Mouse (Mus musculus): Measurements from ENCODE around the gene Dynlt1f. TPM values are rescaled to one million over a fixed set of nuclear protein-coding genes. Genes with fewer than 3 reads are reported as not detected.
"Not testable (repeated sequence)": the region's sequence is repeated elsewhere in the genome, so short reads cannot be mapped to it uniquely, and the experiment has no call there.

Gene Dynlt1f
- total and polyA plus RNA-seq, 2 experiments from 2014 or later, result 148 to 213 TPM

DNA sequence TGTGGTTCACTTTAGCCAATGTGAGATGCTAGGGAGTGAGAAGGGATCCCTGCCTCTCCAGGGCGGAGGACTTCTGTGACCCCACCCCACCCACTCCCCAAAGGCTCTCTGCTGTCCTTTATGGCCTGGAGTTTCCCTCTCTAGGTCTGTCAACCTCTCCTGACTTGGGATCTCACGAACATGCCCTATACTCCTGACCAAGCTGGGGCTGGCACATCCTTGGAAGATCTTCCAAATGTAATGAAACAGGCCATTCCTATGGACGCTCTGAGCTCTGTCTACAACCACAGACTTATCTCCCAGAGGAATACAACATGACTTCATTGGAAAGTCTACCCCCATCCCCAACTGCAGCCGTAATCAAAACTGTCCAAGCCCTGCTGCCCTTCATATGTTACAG is 11.0 kb downstream of the Dynlt1f start:
- H3K9ac ChIP-seq (replicated peaks; ENCODE audit: low read depth, low read length); H3K27me3 ChIP-seq (ENCODE audit: control insufficient read depth, insufficient read depth, low read length); H3K27ac ChIP-seq (ENCODE audit: low read depth); H3K9me3 ChIP-seq (replicated peaks; ENCODE audit: control insufficient read depth, low read length); ATAC-seq (ENCODE audit: insufficient read depth, low read depth); H3K4me3 ChIP-seq (ENCODE audit: low read depth, low read length); DNase-seq (ENCODE audit: low spot score); H3K36me3 ChIP-seq (replicated peaks; ENCODE audit: control insufficient read depth, insufficient read depth, low read length); H3K4me1 ChIP-seq (ENCODE audit: control insufficient read depth, insufficient read depth); H3K4me2 ChIP-seq (ENCODE audit: low read depth, low read length): not testable (repeated sequence)
- 74% methylated on average over 4 of the region's 4 CpGs for WGBS

GRCm38 (mm10) chr17:6644210-6644609 is 11.5 kb downstream of the Dynlt1f start:
- not testable (repeated sequence) for H3K4me3 ChIP-seq (ENCODE audit: low read depth, low read length); H3K27me3 ChIP-seq (ENCODE audit: control insufficient read depth, insufficient read depth, low read length); H3K27ac ChIP-seq (ENCODE audit: low read depth); DNase-seq (ENCODE audit: low spot score); H3K9me3 ChIP-seq (replicated peaks; ENCODE audit: control insufficient read depth, low read length); H3K4me2 ChIP-seq (ENCODE audit: low read depth, low read length); H3K36me3 ChIP-seq (replicated peaks; ENCODE audit: control insufficient read depth, insufficient read depth, low read length); H3K9ac ChIP-seq (replicated peaks; ENCODE audit: low read depth, low read length); ATAC-seq (ENCODE audit: insufficient read depth, low read depth); H3K4me1 ChIP-seq (ENCODE audit: control insufficient read depth, insufficient read depth)
- 87% methylated on average over 7 of the region's 9 CpGs for WGBS

DNA sequence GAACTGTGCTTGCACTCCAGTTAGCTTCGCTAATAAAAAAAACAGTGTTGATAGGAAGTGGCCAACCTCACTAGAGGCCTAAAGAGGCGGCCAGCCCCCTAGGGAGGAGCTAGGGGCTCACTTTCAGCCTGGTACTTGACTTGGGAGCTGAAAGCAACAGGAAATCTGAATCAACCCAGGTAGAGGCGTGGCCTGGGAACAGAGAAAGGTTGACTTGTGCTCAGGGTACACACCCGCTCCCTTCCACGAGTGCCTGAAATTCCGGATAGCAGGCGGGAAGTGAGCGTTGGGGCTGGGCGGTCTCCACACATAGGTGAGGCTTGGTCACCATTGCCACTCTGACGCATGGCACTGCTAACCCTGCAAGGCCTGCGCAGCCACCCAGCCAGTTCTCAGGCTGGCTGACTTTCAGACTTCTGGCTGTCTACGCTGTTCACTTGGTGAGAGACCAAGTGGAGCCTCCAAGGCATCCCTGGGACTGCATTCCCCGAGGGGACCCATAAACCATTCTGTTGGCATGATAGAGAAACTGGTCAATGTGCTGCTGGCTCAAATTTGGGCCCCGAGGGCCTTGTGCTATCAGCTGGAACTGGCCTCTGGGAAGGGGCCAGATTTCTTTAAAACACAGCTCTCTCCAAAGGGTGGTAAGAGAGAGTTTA is 14.8 kb downstream of the Dynlt1f start:
- H3K9ac ChIP-seq (replicated peaks; ENCODE audit: low read depth, low read length); DNase-seq (ENCODE audit: low spot score); H3K27ac ChIP-seq (ENCODE audit: low read depth); H3K27me3 ChIP-seq (ENCODE audit: control insufficient read depth, insufficient read depth, low read length); H3K4me1 ChIP-seq (ENCODE audit: control insufficient read depth, insufficient read depth); H3K4me2 ChIP-seq (ENCODE audit: low read depth, low read length); H3K9me3 ChIP-seq (replicated peaks; ENCODE audit: control insufficient read depth, low read length); H3K4me3 ChIP-seq (ENCODE audit: low read depth, low read length); H3K36me3 ChIP-seq (replicated peaks; ENCODE audit: control insufficient read depth, insufficient read depth, low read length): not testable (repeated sequence)
- 73% methylated on average over 14 of the region's 14 CpGs for WGBS
- peak; percentile 67; the same call in 1 of the 2 replicates for ATAC-seq (ENCODE audit: insufficient read depth, low read depth)

GRCm38 (mm10) chr17:6640044-6640637 is 15.6 kb downstream of the Dynlt1f start:
- ATAC-seq (ENCODE audit: insufficient read depth, low read depth); H3K27ac ChIP-seq (ENCODE audit: low read depth); H3K4me3 ChIP-seq (ENCODE audit: low read depth, low read length); H3K4me2 ChIP-seq (ENCODE audit: low read depth, low read length); H3K4me1 ChIP-seq (ENCODE audit: control insufficient read depth, insufficient read depth); H3K9me3 ChIP-seq (replicated peaks; ENCODE audit: control insufficient read depth, low read length); H3K9ac ChIP-seq (replicated peaks; ENCODE audit: low read depth, low read length); H3K36me3 ChIP-seq (replicated peaks; ENCODE audit: control insufficient read depth, insufficient read depth, low read length); DNase-seq (ENCODE audit: low spot score); H3K27me3 ChIP-seq (ENCODE audit: control insufficient read depth, insufficient read depth, low read length): not testable (repeated sequence)
- 77% methylated on average over 10 of the region's 10 CpGs for WGBS

GRCm38 (mm10) chr17:6639486-6639885 is 16.2 kb downstream of the Dynlt1f start:
- not testable (repeated sequence) for H3K4me3 ChIP-seq (ENCODE audit: low read depth, low read length); DNase-seq (ENCODE audit: low spot score); H3K9ac ChIP-seq (replicated peaks; ENCODE audit: low read depth, low read length); H3K4me2 ChIP-seq (ENCODE audit: low read depth, low read length); H3K4me1 ChIP-seq (ENCODE audit: control insufficient read depth, insufficient read depth); H3K27me3 ChIP-seq (ENCODE audit: control insufficient read depth, insufficient read depth, low read length); H3K36me3 ChIP-seq (replicated peaks; ENCODE audit: control insufficient read depth, insufficient read depth, low read length); H3K9me3 ChIP-seq (replicated peaks; ENCODE audit: control insufficient read depth, low read length); H3K27ac ChIP-seq (ENCODE audit: low read depth); ATAC-seq (ENCODE audit: insufficient read depth, low read depth)
- WGBS, result 81% methylated on average over 16 of the region's 21 CpGs

DNA sequence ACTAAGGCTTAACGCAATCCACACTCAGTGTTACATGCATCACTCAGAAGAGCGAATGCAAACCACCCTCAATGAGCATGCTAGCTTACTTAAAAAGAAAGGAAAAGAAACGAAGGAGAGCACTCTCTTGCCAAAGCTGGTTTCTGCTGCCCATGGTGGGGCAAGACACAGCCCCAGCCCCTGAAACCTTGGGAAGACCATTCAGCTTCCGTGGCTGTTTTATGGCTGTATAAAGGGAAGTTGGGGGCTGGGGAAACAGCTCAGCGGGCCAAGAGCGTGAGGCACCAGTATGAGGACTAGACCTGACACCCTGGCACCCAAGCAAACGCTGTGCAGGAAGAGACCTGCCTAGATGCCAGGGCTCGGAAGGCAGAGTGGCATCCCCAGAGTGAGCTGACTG is 17.3 kb downstream of the Dynlt1f start:
- not testable (repeated sequence) for DNase-seq (ENCODE audit: low spot score); H3K27me3 ChIP-seq (ENCODE audit: control insufficient read depth, insufficient read depth, low read length); ATAC-seq (ENCODE audit: insufficient read depth, low read depth); H3K27ac ChIP-seq (ENCODE audit: low read depth); H3K4me3 ChIP-seq (ENCODE audit: low read depth, low read length); H3K4me1 ChIP-seq (ENCODE audit: control insufficient read depth, insufficient read depth); H3K36me3 ChIP-seq (replicated peaks; ENCODE audit: control insufficient read depth, insufficient read depth, low read length); H3K4me2 ChIP-seq (ENCODE audit: low read depth, low read length); H3K9me3 ChIP-seq (replicated peaks; ENCODE audit: control insufficient read depth, low read length); H3K9ac ChIP-seq (replicated peaks; ENCODE audit: low read depth, low read length)
- 77% methylated on average over 8 of the region's 8 CpGs for WGBS

DNA sequence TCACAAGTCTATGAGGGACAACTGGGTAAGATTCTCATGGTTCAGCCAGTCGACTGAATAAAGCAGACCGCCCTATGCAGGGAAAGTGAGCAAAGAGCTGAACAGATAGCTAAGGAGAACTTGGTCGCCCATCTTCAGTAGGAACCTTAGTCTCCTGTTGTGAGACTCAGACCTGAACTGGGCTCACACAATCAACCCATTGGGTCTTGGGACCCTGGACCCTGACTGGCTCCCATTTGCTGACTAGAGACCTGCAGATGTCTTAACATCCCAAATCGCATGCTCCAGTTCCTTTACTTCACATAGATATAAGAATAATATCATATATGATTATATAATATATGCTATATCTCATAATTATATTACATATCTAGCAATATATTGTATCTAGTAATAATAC is 18.3 kb downstream of the Dynlt1f start:
- not testable (repeated sequence) for ATAC-seq (ENCODE audit: insufficient read depth, low read depth); H3K36me3 ChIP-seq (replicated peaks; ENCODE audit: control insufficient read depth, insufficient read depth, low read length); H3K4me3 ChIP-seq (ENCODE audit: low read depth, low read length); H3K9ac ChIP-seq (replicated peaks; ENCODE audit: low read depth, low read length); DNase-seq (ENCODE audit: low spot score); H3K4me2 ChIP-seq (ENCODE audit: low read depth, low read length); H3K27ac ChIP-seq (ENCODE audit: low read depth); H3K9me3 ChIP-seq (replicated peaks; ENCODE audit: control insufficient read depth, low read length); H3K27me3 ChIP-seq (ENCODE audit: control insufficient read depth, insufficient read depth, low read length); H3K4me1 ChIP-seq (ENCODE audit: control insufficient read depth, insufficient read depth)
- 90% methylated on average over 3 of the region's 4 CpGs for WGBS

Measured in heart, postnatal 0 days (tissue).